Mouse (Mus musculus) megakaryocyte, embryonic 14.5 days (primary cell): ENCODE measurements around the gene Dhx36.

Experiments
- FLI1 ChIP-seq: IDR thresholded peaks from 2 replicates; pipeline ENCODE4 v1.6.1; 2012; ENCODE audit warnings: low read length, inconsistent platforms, mixed read lengths
- GATA1 ChIP-seq: IDR thresholded peaks from 3 replicates; pipeline ENCODE4 v1.6.1; 2012; ENCODE audit warnings: mixed read lengths, low read length, inconsistent platforms, borderline replicate concordance

- no peak for TF ChIP-seq GATA1
- no peak for TF ChIP-seq FLI1
Observed at GRCm38 (mm10) chr3:62492568-62492967, 14.2 kb downstream of the Dhx36 start.
